Mouse (Mus musculus): Measurements from ENCODE around the gene Cds1. TPM values are rescaled to one million over a fixed set of nuclear protein-coding genes. Genes with fewer than 3 reads are reported as not detected.

Gene Cds1
- 3.2 and 4.7 TPM in 2 replicates for polyA plus RNA-seq (2015; fragmentation: Nextera tagmentation; extraction: Ambion mirVana)

- Histone ChIP-seq H3K4me3 (ENCODE audit: low read length) (peak within 1 kb of the TSS; percentile 75), H3K27ac (ENCODE audit: low read length) (no peak within 1 kb of the TSS), H3K27me3 (ENCODE audit: control insufficient read depth, insufficient read depth, low read length) (peaks cover 35% of the 10 kb centered on the region), H3K36me3 (ENCODE audit: control insufficient read depth, insufficient read depth) (no peaks in the 10 kb centered on the region), H3K9ac (ENCODE audit: low read length) (peak within 1 kb of the TSS; percentile 71), H3K4me2 (ENCODE audit: low read depth, low read length) (peak within 1 kb of the TSS; percentile 100), H3K4me1 (ENCODE audit: control insufficient read depth, insufficient read depth, low read length) (peaks cover 3% of the 10 kb centered on the region; the same call in 1 of the 2 replicates), H3K9me3 (replicated peaks; ENCODE audit: control insufficient read depth, low read length) (no peaks in the 10 kb centered on the region)
- WGBS = under 1% methylated on average over 83 of the region's 91 CpGs
- peak; percentile 82 for ATAC-seq (replicated peaks; ENCODE audit: extremely low read depth, insufficient read depth, low FRiP score)
Measured at GRCm38 (mm10) chr5:101764554-101765347, at the start of gene Cds1. Gene Cds1, plus strand, starts transcription at chr5:101765130.

- no peaks in the 10 kb centered on the region for H3K4me1 ChIP-seq (ENCODE audit: control insufficient read depth, insufficient read depth, low read length)
- no peak overlapping the region for H3K4me2 ChIP-seq (ENCODE audit: low read depth, low read length)
- WGBS = 84% methylated on average over 9 of the region's 9 CpGs
- no peak for ATAC-seq (replicated peaks; ENCODE audit: extremely low read depth, insufficient read depth, low FRiP score)
- H3K36me3 ChIP-seq (ENCODE audit: control insufficient read depth, insufficient read depth) = no peaks in the 10 kb centered on the region
- no peak overlapping the region for H3K4me3 ChIP-seq (ENCODE audit: low read length)
- no peaks in the 10 kb centered on the region for H3K9me3 ChIP-seq (replicated peaks; ENCODE audit: control insufficient read depth, low read length)
- H3K27ac ChIP-seq (ENCODE audit: low read length) = no peak overlapping the region
- no peak overlapping the region for H3K9ac ChIP-seq (ENCODE audit: low read length)
- no peaks in the 10 kb centered on the region for H3K27me3 ChIP-seq (ENCODE audit: control insufficient read depth, insufficient read depth, low read length)
Measured at GRCm38 (mm10) chr5:101724216-101724615, 40.7 kb upstream of the Cds1 start.

DNA sequence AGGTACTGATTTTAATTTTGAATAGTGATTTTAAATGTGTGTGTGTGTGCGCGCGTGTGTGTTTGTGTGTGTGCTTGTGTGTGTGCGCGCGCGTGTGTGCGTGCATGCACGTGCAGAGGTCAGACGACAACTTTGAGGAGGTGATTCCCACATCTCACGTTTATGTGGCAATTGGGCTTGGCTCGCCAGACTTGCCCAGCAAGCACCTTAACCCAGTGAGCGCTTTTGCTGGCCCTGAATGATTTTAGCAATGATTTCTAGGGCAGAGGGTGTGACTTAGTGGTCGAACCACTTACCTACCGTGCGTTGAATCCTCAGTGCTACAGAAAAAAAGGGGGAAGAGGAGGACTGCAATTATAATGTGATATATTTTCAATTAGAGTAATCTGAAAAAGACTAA is 40.2 kb upstream of the Cds1 start:
- no peak for ATAC-seq (replicated peaks; ENCODE audit: extremely low read depth, insufficient read depth, low FRiP score)
- H3K27ac ChIP-seq (ENCODE audit: low read length) = no peak overlapping the region
- H3K36me3 ChIP-seq (ENCODE audit: control insufficient read depth, insufficient read depth) = no peaks in the 10 kb centered on the region
- H3K4me1 ChIP-seq (ENCODE audit: control insufficient read depth, insufficient read depth, low read length) = no peaks in the 10 kb centered on the region
- H3K9ac ChIP-seq (ENCODE audit: low read length) = no peak overlapping the region
- WGBS = 92% methylated on average over 16 of the region's 16 CpGs
- no peaks in the 10 kb centered on the region for H3K27me3 ChIP-seq (ENCODE audit: control insufficient read depth, insufficient read depth, low read length)
- no peak overlapping the region for H3K4me2 ChIP-seq (ENCODE audit: low read depth, low read length)
- no peaks in the 10 kb centered on the region for H3K9me3 ChIP-seq (replicated peaks; ENCODE audit: control insufficient read depth, low read length)
- H3K4me3 ChIP-seq (ENCODE audit: low read length) = no peak overlapping the region

GRCm38 (mm10) chr5:101725703-101726102 is 39.2 kb upstream of the Cds1 start:
- ATAC-seq (replicated peaks; ENCODE audit: extremely low read depth, insufficient read depth, low FRiP score) = no peak
- Histone ChIP-seq H3K36me3 (ENCODE audit: control insufficient read depth, insufficient read depth) (no peaks in the 10 kb centered on the region), H3K27ac (ENCODE audit: low read length) (no peak overlapping the region), H3K4me2 (ENCODE audit: low read depth, low read length) (no peak overlapping the region), H3K27me3 (ENCODE audit: control insufficient read depth, insufficient read depth, low read length) (no peaks in the 10 kb centered on the region), H3K4me1 (ENCODE audit: control insufficient read depth, insufficient read depth, low read length) (no peaks in the 10 kb centered on the region), H3K4me3 (ENCODE audit: low read length) (no peak overlapping the region), H3K9me3 (replicated peaks; ENCODE audit: control insufficient read depth, low read length) (no peaks in the 10 kb centered on the region), H3K9ac (ENCODE audit: low read length) (no peak overlapping the region)
- 60% methylated on average over 8 of the region's 8 CpGs for WGBS

DNA sequence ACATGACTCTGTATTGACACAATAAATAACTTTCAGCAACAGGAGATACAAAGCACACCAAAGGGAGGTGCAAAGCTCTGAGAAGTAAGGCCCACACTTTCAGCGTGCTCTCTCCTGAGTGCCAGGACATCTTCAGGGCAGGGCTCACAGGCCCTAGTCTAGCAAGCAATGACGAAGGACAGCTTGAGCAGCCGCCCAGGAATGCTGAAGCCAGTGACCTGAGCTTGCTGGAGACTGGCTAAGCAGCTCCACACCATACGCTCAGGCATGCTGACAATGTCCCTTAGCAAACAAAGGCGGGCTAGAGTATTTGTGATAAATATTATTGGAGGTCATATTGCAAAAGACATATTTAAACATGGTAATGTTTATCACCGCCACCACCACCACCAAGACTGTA is 38.6 kb upstream of the Cds1 start:
- ATAC-seq (replicated peaks; ENCODE audit: extremely low read depth, insufficient read depth, low FRiP score) = no peak
- Histone ChIP-seq H3K4me3 (ENCODE audit: low read length) (no peak overlapping the region), H3K9ac (ENCODE audit: low read length) (no peak overlapping the region), H3K36me3 (ENCODE audit: control insufficient read depth, insufficient read depth) (no peaks in the 10 kb centered on the region), H3K9me3 (replicated peaks; ENCODE audit: control insufficient read depth, low read length) (no peaks in the 10 kb centered on the region), H3K27ac (ENCODE audit: low read length) (no peak overlapping the region), H3K27me3 (ENCODE audit: control insufficient read depth, insufficient read depth, low read length) (no peaks in the 10 kb centered on the region), H3K4me2 (ENCODE audit: low read depth, low read length) (no peak overlapping the region), H3K4me1 (ENCODE audit: control insufficient read depth, insufficient read depth, low read length) (no peaks in the 10 kb centered on the region)
- whole genome bisulfite sequencing = 63% methylated on average over 6 of the region's 6 CpGs

GRCm38 (mm10) chr5:101728304-101728905 is 36.5 kb upstream of the Cds1 start:
- 70% methylated on average over 8 of the region's 8 CpGs for WGBS
- Histone ChIP-seq H3K9me3 (replicated peaks; ENCODE audit: control insufficient read depth, low read length) (no peaks in the 10 kb centered on the region), H3K36me3 (ENCODE audit: control insufficient read depth, insufficient read depth) (no peaks in the 10 kb centered on the region), H3K4me2 (ENCODE audit: low read depth, low read length) (no peak overlapping the region), H3K27me3 (ENCODE audit: control insufficient read depth, insufficient read depth, low read length) (no peaks in the 10 kb centered on the region), H3K27ac (ENCODE audit: low read length) (no peak overlapping the region), H3K4me3 (ENCODE audit: low read length) (no peak overlapping the region), H3K9ac (ENCODE audit: low read length) (no peak overlapping the region), H3K4me1 (ENCODE audit: control insufficient read depth, insufficient read depth, low read length) (no peaks in the 10 kb centered on the region)
- no peak for ATAC-seq (replicated peaks; ENCODE audit: extremely low read depth, insufficient read depth, low FRiP score)

DNA sequence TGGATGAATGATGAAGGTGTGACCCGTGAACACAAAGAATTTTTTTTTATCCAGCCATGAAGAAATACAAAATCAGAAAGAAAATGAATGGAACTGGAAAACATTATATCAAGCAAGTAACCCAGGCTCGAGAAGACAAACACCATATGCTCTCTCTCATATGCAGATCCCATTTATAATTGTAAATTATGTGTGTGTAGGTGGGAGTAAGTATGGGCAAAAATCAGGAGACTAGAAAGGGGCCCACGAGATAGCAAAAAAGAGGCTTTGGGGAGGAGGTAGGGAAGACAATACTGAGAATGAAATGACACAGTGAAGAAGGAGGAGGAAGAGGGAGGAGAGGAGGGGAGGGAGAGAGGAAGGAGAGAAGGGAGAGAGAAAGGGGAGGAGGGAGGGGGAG is 27.6 kb upstream of the Cds1 start:
- 54% methylated on average over 3 of the region's 3 CpGs for WGBS
- Histone ChIP-seq H3K27me3 (ENCODE audit: control insufficient read depth, insufficient read depth, low read length) (no peaks in the 10 kb centered on the region), H3K4me3 (ENCODE audit: low read length) (no peak overlapping the region), H3K9me3 (replicated peaks; ENCODE audit: control insufficient read depth, low read length) (no peaks in the 10 kb centered on the region), H3K27ac (ENCODE audit: low read length) (no peak overlapping the region), H3K36me3 (ENCODE audit: control insufficient read depth, insufficient read depth) (no peaks in the 10 kb centered on the region), H3K9ac (ENCODE audit: low read length) (no peak overlapping the region), H3K4me2 (ENCODE audit: low read depth, low read length) (no peak overlapping the region), H3K4me1 (ENCODE audit: control insufficient read depth, insufficient read depth, low read length) (no peaks in the 10 kb centered on the region)
- no peak for ATAC-seq (replicated peaks; ENCODE audit: extremely low read depth, insufficient read depth, low FRiP score)

DNA sequence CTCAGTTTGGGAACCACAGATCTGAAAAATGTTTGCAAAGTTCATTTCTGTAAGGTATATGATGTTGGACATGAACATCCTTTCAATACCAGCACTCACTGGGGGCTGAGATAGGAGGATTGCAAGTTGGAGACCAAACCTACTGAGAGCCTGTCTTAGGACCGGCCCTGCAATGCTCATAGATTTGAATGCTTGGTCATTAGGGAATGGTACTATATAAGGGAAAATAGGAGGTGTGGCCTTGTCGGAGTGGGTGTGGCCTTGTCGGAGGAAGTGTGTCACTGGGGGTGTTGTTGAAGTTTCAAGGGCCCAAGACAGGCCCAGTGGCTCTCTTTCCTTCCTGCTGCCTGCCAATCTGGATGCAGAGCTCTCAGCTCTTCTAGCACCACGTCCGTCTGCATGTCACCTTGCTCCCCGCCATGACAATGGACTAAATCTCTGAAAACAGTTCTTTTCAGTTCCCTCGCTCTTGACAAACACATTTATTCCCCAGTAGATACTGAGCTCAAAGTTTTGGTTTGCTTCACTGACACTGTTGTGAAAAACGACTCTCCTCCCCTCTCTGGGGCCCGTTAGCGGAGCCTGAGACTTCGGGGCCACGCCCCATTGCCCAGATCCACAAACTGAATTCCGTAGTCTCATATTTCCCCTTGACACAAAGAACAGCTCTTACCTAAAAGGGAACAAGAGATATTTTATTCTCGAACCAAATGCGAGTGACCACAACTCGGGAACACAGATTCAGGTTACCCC is 24.3 kb upstream of the Cds1 start:
- Histone ChIP-seq H3K9ac (ENCODE audit: low read length) (no peak overlapping the region), H3K4me2 (ENCODE audit: low read depth, low read length) (no peak overlapping the region), H3K9me3 (replicated peaks; ENCODE audit: control insufficient read depth, low read length) (no peaks in the 10 kb centered on the region), H3K27ac (ENCODE audit: low read length) (no peak overlapping the region; the same call in 1 of the 2 replicates), H3K36me3 (ENCODE audit: control insufficient read depth, insufficient read depth) (no peaks in the 10 kb centered on the region), H3K27me3 (ENCODE audit: control insufficient read depth, insufficient read depth, low read length) (no peaks in the 10 kb centered on the region), H3K4me1 (ENCODE audit: control insufficient read depth, insufficient read depth, low read length) (no peaks in the 10 kb centered on the region), H3K4me3 (ENCODE audit: low read length) (no peak overlapping the region)
- 84% methylated on average over 16 of the region's 16 CpGs for WGBS
- no peak for ATAC-seq (replicated peaks; ENCODE audit: extremely low read depth, insufficient read depth, low FRiP score)

DNA sequence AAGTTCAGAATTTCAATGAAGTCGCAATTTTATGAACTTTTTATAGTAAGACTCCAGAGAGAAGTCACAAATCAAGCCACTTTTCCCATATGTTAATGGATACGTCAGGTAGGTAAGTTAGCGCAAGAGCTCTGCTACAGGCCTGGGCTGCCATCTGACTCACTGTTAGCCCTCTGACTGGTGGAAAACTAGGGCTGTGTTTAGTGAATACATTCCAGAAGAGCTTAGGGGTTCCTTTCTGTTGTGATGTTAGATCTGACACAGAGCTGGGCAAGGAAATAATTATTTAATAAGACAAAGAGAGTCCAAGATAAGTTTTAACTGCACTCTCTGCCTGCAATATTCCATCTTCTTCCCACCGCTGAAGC is 23.7 kb upstream of the Cds1 start:
- 91% methylated on average over 4 of the region's 4 CpGs for WGBS
- Histone ChIP-seq H3K9ac (ENCODE audit: low read length) (no peak overlapping the region), H3K36me3 (ENCODE audit: control insufficient read depth, insufficient read depth) (no peaks in the 10 kb centered on the region), H3K9me3 (replicated peaks; ENCODE audit: control insufficient read depth, low read length) (no peaks in the 10 kb centered on the region), H3K4me2 (ENCODE audit: low read depth, low read length) (no peak overlapping the region), H3K4me3 (ENCODE audit: low read length) (no peak overlapping the region), H3K27ac (ENCODE audit: low read length) (no peak overlapping the region; the same call in 1 of the 2 replicates), H3K27me3 (ENCODE audit: control insufficient read depth, insufficient read depth, low read length) (no peaks in the 10 kb centered on the region), H3K4me1 (ENCODE audit: control insufficient read depth, insufficient read depth, low read length) (no peaks in the 10 kb centered on the region)
- no peak for ATAC-seq (replicated peaks; ENCODE audit: extremely low read depth, insufficient read depth, low FRiP score)

Data from heart, embryonic 16.5 days (tissue).